Mouse (Mus musculus): ENCODE measurements around the gene Nol12.

Gene Nol12

DNA sequence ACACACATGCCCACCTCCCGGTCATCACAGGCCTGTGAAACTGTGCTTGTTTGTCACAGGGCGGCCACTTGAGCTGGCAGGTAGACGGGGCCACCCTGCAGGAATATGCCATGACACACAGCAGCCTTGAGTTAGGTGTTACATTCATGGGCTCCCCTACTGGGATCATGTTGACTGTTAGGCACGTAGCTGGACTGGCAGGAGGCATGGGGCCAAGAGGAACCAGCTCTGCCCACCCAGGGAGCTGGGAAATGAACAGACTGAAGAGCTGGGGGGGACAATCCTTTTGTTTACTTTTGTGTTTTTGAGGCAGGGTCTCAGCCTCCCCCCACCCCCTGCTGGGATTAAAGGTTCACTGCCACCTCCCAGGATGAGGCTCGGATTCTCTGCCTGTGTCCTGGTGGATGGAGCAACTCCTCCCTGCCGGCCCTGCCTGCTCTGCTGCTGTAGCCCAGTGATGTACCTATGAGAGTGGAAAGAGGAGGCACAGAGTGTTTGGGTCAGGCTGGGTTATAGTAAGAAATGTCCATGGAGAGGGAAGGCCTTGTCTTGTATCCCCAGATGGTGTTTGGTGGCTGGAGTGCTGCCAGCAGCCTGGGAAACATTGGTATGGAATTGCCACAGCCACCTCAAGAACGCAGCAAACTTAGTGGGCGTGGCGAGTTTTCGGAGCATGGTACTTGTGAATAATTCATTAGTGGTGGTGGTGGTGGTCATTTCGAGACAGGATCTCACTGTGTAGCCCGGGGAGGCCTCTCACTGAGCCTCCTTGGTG, 18.5 kb upstream of the Nol12 start:
- DNase-seq (ENCODE audit: low read depth, low spot score) = no peak

DNA sequence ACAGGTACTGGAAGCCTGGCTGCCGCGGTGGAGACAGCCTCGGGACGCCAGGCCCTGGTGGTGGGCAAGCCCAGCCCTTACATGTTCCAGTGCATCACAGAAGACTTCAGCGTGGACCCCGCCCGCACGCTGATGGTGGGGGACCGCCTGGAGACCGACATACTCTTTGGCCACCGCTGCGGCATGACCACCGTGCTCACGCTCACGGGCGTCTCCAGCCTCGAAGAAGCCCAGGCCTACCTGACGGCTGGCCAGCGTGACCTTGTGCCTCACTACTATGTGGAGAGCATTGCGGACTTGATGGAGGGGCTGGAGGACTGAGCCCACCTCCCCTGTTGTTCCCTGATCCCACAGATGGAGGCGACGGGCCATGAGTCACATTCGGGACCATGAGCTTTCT, 16.6 kb upstream of the Nol12 start:
- no peak for DNase-seq (ENCODE audit: low read depth, low spot score)

DNA sequence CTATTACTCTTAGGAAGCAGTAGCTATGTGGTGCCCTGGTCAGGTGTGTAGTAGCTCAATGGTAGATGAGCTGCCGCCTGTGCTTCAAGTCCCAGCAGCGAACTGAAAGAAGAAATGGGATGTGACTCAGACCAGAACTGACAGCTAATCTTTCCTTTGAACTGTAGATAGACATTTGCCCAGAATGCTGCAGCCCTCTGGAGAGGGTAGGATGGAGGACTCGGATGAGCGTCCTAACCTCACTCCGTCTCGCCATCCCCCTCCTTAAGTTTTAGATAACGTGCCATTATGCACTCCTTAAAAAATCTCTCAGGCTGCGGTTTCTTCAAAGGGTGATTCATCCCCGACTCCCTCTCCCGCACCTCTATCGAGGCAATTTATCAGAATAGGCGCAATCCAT, 14.8 kb upstream of the Nol12 start:
- no peak for DNase-seq (ENCODE audit: low read depth, low spot score)

DNA sequence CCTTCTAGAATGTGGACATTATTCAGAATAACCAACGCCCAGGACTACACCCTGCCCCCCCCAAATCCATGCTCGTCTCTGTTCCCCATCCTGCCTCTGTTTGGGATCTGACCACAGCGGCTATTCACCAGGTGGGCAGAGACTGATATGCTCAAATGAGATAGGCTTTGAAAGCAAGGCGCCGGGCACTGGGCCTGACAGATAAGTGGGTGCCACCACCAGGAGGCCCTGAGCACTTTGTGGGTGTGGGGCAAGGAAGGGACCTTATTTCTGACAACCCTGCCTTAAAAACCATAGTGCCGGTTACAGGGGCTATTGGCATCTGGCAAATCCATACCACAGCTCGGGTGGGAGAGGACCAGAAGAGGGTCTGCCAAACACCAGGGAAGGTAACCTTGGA, 12.0 kb upstream of the Nol12 start:
- DNase-seq (ENCODE audit: low read depth, low spot score) = no peak

DNA sequence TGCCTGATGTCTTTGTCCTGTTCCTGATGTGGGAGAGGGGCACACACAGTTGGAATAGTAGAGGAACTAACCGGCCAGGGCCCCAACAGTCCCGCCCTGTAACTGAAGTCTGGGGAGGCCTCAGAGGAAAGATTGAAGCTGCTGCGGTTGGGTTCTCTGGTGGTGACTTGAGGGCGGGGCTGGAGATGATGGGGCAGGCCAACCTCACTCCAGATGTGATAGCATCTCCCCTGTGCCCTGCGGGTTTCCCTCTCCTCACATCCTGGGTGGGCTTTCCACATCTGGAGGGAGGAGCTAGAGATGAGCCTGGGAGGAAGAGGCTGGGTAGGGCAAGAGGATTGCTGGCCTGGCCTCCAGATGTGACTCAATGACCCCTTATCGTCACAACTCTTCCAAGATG, 11.1 kb upstream of the Nol12 start:
- no peak for DNase-seq (ENCODE audit: low read depth, low spot score)

DNA sequence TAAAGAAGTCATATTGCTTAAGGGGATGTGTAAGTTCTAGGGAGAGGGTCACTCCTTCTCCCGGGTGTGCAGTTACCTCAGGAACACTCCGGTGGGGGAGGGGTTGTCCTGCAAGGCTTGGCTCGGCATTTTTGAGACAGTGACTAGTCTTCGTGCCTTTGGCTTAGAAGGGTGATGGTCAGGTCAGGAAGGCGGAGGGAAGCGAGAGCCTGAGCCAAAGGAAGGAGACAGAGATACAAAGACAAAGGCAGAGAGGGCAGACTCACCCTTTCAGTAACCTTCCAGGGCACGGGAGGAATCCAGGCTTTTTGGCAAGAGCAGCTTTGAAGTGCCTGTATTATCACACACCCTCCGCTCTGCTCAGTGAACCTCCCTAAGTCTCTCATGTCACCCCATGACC, 9.6 kb upstream of the Nol12 start:
- no peak for DNase-seq (ENCODE audit: low read depth, low spot score)

DNA sequence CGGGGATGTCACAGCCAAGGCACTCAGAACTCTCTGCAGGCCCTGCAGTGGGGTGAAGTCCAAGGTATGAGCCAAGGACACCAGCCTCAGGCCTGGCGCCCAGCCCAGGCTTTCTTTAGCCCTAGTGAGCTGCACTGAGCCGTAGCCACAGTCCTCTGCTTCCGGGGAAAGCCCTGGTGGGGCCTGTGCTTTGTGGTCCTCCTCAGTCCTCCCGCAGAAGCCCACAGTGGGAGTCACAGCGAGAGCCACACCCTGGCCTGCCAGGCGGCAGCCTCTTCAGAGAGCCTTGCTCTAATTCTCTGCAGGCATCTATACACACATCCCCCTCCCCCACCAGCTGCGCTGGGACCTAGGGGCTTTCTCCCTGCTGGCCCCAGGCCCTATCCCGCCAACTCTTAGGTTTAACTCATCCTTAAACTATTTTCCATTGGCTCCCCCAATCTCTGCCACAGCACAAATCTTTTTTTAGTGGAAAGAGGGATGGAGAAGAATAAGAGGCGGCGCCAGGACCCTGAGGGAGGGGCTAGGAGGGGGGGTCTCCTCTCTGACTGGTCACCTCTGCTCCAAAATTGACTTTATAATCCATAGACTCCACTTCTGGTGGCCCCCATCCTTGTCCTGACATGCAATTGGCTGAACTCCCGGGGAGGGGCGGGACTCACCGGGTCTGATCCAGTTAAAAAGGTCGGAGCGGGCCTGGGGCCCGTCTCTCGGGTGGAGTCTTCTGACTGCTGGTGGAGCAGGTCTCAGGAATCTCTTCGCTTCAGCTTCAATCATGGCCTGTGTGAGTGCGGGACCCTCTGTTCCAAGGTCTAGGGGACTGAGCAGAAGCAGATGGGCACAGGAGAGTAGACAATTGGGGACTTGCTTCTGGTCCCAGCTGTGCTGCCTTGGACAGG, 8.5 kb upstream of the Nol12 start, which contains the start of gene Lgals1:
Gene Lgals1, plus strand, starts transcription at position 705 of the 899 bp plus-strand sequence.
- no peak for DNase-seq (ENCODE audit: low read depth, low spot score)

DNA sequence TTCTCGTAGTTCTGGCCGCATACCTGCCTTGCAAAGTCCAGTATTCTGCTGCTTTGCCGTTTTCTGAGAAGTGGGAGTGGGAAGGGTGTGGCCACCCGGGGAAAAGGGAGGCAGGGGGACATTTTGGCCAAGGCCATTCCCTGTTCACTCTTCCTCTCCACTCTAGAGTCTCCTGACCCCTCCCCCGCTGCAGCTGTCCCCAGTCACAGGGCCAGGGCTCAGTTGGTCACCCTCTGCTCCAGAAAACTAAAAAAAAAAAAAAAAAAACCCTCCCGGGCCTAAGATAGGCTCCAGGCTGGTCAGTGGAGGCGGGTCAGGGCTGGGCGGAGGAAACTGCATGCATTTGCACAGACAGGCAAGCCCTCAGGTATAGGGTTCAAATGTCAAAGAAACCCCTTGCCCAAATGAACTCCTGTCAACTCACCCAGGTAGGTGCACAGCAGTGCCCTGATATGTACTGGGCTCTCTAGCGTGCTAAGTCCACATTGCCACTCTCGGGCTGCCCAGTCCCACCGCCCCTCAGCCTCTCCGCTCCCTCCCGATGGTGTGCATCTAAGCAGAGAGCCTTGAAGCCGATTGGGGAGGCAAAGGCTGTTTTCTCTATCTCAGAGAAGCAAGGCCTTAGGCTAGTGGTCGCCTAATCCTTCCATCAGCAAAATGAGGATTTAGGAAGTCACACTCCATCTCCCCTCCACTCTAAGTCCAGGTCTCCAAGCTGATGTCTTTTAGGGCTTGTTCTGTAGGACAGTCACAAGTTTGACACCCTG, 7.5 kb upstream of the Nol12 start:
- no peak for DNase-seq (ENCODE audit: low read depth, low spot score)

DNA sequence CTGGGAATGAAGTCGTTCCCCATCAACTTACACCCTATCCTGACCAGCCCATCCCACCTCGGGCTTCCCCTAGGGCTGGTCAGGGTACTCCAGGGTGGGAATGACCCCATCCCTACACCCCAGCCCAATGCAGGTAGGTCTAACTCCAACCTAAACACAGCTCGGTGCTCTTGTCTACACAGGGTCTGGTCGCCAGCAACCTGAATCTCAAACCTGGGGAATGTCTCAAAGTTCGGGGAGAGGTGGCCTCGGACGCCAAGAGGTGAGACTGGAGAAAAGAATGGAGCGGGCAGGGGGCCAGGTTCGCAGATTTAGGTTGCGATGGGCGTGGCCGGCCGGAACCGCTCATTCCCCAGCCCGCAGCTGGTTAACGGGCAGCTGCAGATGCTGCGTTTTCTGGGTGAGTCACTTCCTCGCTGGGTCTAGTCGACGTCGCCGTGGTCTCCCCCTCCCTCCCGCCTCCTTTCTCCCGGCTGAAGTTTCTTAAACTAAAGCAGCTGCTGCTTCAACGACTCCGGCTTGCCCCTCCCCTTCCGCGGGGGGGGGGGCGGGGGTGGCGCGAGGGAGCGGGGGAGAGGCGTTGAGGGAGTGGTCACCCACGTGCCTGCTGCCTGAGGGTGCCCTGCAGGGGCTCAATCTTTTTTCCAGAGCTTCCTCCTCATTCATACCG, 6.8 kb upstream of the Nol12 start:
- peak; percentile 51 for DNase-seq (ENCODE audit: low read depth, low spot score)

DNA sequence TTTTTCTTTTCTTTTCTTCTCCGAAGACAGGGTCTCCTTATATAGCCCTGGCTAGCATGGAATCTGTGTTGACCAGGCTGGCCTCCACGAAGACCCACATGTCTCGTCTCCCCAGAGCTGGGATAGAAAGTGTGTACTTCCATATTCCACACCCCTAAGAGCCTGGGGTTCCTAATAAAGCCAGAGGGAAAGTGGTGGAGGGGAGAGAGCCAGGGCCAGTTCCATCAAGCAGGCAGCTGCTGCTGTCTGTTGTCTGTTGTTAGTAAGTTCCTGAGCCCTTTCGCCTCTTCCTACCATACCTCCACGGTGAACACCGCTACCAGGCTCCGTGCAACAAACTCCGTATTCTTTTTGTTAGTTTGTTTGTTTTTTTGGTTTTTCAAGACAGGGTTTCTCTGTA, 6.2 kb upstream of the Nol12 start:
- DNase-seq (ENCODE audit: low read depth, low spot score) = no peak

DNA sequence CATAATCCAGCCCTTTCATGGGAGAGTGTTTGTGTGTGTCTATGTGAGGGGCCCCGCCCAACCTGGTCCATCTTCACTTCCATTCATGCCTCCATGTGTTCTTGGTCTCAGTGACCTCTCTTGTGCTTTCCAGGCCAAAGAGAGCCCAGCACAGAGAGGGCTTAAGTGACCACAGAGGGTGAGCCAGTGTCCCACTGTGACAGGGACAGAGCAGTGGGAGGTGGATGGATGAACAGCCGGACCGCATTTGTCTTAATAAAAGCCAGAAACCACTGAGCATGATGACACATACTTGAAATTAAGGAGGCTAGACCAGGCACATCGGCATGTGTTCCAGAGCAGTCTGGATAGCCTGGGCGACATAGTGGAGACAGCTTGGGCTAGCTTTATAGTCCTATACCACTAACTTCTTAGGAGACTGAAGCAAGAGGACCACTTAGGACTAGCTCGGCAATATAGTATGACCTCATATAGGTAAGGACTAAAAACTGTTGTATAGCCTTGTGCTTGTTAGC, 4.5 kb upstream of the Nol12 start:
- no peak for DNase-seq (ENCODE audit: low read depth, low spot score)

DNA sequence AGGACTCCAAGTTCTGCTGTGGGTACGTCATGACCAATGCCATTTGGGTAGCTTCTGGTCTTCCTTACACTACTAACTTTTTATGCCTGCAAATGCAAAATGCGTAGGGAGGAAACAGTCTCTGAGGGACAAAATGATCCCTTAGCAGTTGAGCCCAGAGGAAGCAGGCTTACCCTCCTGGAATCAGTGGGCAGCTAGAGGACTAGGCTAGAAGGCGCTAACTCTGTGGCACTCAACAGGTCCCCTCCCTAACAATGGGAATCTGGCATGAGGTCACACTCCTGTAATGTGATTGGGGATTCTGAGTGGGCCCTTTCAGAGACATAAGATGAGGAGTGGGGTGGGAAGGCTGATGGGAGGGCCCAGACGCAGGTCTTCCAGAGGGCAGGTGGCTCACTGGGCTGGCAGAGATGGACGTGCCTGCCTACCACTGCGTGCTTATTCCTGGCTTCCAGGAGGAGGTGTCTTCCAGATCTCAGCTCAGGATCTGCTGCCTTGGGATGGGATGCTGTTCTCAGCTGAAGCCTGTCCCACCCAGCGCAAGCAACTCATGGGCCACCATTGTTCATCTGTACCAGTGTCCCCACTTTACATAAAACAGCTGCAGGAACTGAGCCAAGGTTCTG, 3.8 kb upstream of the Nol12 start:
- no peak for DNase-seq (ENCODE audit: low read depth, low spot score)

DNA sequence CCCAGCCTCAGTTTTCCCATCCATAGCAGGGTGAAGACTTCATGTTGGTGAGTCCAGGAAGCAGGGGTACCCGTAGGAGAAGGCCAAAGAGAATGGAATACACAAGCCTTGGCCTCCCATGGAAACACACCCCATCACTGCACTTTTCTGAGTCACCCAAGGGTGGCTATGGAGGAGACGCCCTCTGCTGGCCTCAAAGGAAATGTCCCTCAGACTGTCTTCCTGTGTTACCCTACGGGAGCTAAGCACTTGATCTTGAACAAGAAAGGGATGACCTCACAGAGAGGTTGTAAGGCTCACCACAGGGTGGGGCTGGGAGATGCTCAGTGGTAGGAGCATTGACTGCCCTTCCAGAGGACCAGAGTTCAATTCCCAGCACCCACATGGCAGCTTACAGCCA, 3.2 kb upstream of the Nol12 start:
- no peak for DNase-seq (ENCODE audit: low read depth, low spot score)

DNA sequence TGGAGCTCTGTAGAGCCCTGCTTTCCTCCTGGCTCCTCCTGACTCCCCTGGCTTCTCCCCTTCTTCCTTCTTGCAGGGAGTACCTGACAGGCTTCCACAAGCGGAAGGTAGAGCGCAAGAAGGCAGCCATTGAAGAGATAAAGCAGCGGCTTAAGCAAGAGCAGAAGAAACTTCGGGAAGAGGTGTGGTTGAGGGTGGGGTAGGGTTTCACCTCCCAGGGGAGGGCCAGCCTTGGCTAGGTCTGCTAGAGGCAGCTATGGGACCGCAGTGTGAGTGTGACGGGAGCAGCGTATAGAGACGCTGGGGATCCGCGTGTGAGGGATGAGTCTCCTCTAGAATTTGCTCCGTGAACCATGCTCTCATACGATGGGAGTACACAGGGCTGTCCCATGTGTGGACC, 1.7 kb downstream of the Nol12 start:
- no peak for DNase-seq (ENCODE audit: low read depth, low spot score)

DNA sequence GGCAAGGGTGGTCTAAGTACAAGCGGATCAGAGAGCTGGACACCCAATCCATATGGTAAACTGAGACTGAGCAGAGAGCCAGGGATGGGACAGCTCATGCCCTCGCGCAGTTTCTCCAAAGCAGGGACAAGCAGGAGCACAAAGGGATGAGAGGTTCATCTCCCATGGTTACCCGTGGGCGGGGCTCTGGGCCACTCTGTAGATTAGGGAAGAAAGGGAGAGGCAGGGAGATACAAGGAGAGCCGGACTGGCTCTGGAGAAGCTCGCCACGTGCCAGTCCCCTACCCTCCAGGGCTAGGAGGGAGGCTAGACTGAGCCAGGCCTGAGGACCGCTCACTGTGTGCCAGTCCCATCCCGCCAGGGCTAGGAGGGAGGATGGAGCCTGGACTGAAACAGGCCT, 2.6 kb downstream of the Nol12 start:
- DNase-seq (ENCODE audit: low read depth, low spot score) = no peak

DNA sequence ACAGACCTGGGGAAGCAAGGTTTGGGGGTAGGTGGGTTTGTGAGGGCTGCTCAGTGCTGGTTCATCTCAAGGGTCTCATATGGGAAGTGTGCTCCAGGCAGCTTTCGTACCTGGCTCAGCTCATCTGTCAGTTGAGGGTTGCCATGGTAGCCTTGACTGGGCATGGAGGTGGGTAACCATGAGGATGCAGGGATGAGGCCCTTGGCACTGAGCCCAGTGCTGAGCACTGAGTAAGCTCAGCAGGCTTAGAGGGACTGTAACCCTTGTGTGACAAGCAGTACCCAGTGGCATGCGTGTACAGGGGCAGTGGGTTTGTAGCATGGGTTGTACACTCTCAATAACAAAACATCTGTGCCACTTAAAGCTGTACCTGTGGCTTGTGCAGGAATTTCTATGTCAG, 3.2 kb downstream of the Nol12 start:
- DNase-seq (ENCODE audit: low read depth, low spot score) = no peak

DNA sequence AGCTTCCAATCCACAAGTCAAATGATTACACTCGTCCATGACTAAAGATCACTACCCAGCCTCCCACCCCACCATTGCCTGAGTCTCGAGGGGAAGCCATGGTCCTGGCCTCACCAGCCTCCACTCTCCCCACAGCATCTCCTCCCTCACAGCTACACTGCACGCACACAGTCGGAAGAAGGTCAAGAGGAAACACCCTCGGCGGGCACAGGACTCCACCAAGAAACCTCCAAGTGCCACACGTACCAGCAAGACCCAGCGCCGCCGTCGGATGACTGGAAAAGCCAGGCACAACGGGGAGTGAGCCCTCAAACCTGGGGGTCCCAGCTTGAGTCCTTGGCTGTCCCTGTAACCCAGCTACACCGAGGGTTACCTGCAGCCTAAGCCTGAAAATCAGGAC, 5.6 kb downstream of the Nol12 start:
- DNase-seq (ENCODE audit: low read depth, low spot score) = no peak

DNA sequence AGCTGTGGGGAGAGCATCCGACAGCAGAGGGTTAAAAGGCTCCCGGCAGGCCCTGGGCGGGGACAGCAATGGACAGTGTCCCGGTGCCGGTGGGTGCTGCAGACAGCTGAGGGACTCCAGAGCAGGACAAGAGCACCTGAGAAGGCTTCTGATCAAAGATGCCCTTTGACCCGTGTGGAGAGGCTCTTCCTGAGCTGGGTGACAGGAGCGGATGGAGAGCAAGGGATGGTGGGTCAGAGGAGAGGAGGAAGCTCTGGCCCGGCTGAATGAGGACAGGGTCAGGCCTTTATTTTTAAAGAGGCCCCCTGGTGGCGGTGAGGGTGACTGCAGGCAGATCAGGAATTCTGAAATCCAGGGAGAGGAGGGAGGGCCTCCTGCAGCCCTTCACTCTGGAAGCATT, 7.9 kb downstream of the Nol12 start:
- peak; percentile 19 for DNase-seq (ENCODE audit: low read depth, low spot score)

DNA sequence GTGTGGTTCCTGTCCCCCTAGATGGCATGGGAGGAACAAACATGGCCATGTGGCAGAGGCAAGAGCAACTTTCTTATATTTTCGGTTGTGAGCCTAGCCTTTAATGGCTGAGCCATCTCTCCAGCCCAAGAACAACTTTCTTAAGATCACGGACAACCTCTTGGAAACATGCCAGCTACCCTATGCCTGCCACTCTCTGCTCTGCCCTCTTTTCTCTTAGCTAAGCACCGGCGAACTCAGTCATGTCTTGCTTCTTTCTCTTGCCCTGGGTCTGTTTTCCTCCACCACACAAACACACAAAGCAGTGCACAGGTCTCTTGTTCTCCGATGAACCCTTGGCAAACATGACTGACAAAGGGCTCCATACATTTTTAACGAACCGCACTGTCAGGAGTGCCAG, 11.5 kb downstream of the Nol12 start:
- DNase-seq (ENCODE audit: low read depth, low spot score) = no peak

DNA sequence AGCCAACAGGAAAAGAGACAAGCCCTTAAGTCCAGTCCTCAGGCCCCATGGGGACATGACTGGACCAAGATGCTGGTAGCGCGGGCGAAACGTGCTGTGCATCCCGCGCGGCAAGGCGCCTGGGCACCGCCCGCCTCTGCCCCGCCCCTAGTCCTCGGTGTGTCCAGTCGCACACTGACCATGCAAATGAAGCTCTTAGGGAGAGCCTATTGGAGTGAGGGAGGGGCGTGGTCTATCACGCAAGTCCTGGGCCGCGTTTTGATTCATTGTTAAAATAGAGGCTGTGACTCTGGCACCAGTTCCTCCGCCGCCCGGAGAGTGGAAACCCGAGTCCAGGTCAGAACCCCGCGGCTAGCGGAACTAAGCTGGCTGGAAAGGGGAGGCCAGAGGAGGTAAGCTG, 12.9 kb downstream of the Nol12 start, which contains the start of gene Triobp:
Gene Triobp, plus strand, starts transcription at position 68 of the 400 bp plus-strand sequence.
- DNase-seq (ENCODE audit: low read depth, low spot score) = peak; percentile 90

All from telencephalon, adult 2 months (tissue).